Mouse (Mus musculus): Measurements from ENCODE around the gene Gosr2. TPM values are rescaled to one million over a fixed set of nuclear protein-coding genes. Genes with fewer than 3 reads are reported as not detected.
A peak's percentile ranks its signal among the peaks of the same experiment; 100 is the strongest.

Gosr2 gene
- 10 to 100 TPM; 39.2 to 39.3 TPM for total RNA-seq (2021)

DNA sequence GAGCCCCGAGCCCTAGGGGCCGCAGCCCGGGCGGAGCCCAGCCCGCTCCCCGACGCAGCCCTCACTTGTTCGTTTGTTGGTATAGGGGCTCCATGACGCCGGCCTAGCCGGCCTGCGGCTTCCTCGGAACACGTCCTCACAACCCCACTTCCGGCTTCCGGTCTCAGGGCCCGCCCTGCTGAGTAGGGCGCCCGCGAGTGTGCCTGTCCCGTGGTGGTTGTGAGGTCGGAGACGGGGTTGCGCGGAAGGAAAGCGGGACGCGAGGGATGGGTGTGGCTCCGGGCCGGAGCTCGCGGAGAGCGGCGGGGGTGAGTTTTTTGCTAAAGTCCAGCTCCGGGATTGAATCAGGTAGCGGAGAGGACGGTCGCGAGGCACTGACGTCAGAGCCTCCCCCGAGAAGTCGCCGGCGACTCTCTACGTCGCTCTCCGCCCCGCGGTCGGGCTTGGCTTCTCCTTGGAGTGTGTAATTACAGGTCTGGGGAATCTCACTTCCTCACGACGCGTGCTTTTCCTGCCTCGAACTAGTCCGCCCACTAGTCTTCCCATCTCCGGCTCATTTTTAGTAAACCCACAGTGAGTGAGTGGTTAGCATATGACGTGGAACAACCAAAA is at the start of gene Gosr2:
Gene Gosr2 (minus strand): TSS at position 334 of the 612 bp plus-strand sequence.
- DNase-seq (ENCODE audit: low spot score) = peak; percentile 85
- intact Hi-C loops (cut with DNase I) = loop anchor here (5.0 kb wide), 1 partner anchor 60 kb away; no protein-coding TSS in a partner anchor

- no peak for DNase-seq (ENCODE audit: low spot score)
- intact Hi-C loops (cut with DNase I) = no loop called here
Measured at GRCm38 (mm10) chr11:103735046-103735781, 37.5 kb upstream of the Gosr2 start.

DNA sequence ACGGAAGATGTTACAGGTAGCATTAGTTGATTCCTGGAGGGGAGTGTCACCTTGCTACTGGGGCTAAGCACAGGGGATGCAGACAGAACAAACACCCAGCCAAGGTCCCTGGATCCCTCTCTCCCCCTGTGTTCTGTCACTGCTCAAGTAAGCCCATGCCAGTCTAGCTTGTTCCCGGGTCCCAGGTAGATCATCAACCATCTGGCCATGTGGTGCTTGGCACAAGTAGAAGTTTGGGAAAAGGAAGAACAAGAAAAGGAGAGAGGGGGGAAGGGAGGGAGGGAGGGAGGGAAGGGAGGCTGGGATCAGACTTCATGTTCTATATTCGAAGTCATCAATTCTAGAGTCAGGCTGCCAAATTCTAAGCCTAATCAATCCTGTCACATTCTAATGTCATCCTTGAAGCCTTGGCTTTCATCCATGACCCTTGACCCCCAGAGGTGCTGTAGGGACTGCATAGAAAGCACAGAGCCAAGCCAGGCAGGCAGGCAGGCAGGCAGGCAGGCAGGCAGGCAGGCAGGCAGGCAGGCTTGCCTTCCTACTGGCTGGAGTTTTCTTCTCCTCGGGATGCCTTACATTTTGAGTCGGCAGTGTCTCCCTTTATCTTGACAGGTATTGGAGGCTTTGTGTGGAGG is 36.8 kb upstream of the Gosr2 start:
- intact Hi-C loops (cut with DNase I) = no loop called here

GRCm38 (mm10) chr11:103733961-103734360 is 36.3 kb upstream of the Gosr2 start:
- no peak for DNase-seq (ENCODE audit: low spot score)
- intact Hi-C loops (cut with DNase I) = no loop called here

More for the DNA sequence above, 36.8 kb upstream of the Gosr2 start:
- no peak for DNase-seq (ENCODE audit: low spot score)

- intact Hi-C loops (cut with DNase I) = no loop called here
- DNase-seq (ENCODE audit: low spot score) = no peak
Measured at GRCm38 (mm10) chr11:103733069-103733468, 35.4 kb upstream of the Gosr2 start.

DNA sequence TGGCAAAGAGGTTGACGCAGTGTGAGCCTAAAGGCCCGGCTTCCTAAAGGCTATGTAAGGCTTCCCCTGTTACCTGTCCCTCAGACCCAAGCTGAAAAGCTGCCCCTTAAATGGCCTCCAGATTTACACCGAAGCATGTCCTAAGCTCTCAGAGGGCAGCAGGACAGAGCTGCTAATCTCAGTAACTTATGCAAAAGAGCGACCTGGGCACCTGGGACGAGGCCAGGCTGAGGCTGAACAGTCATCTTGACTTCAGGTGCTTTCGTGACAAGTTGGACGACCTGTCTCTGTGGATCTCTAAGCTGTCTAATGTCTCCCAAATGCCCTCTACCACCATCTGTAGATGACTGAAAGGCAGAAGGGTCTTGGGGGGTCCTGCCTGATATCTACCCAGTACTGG is 34.6 kb upstream of the Gosr2 start:
- intact Hi-C loops (cut with DNase I) = no loop called here
- no peak for DNase-seq (ENCODE audit: low spot score)

DNA sequence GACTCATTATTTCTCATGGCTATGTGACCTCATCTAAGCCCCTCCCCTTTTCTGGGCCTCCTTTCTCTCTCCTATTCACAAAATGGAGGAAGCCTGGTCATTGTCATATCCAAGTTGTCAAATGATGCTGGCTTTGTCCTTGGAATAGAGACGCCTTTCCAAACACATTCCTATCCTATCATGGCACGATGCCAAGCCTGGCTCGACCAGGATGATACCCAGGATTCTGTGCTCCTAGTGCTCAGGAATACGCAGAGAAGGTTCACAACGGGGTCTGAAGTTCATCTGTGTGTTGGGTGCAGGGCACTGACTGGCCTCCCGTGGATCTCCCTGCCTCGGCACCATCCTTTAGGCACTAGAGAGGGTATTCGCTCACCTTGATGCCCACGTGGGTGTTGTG is 33.9 kb upstream of the Gosr2 start:
- no peak for DNase-seq (ENCODE audit: low spot score)
- intact Hi-C loops (cut with DNase I) = no loop called here

DNA sequence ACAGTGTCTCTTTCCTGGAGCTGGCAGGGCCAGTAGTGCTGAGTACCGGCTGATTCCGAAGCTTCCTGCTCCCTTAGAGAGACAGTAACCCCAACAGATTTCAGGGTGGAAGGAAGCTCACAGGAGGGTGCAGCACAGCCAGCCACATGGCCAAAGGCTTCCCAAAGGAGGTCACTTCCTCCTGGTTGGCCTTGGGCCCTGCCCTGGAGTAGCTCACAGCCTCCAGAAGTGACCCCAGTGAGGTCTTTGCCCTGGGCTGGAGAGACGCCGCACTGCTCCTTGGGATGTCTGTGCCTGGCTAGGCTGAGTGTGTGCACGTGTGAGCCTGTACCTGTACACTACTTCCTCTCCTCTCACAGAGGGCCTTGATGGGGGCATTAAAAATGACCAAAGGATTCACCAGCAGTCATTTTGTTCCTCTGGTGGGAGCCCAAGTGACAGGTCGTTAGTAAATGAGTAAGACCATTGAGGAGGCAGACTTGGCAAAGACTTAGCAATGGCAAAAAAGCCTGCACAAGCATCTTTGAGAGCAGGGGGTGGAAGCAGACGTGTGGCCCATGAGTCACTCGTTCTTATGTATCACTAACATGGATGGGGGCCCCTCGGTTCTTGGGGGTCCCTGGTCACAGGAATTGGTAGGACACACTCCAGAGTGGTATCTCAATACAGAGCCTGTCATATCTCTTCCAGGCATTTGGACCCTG is 31.7 kb upstream of the Gosr2 start:
- DNase-seq (ENCODE audit: low spot score) = no peak
- intact Hi-C loops (cut with DNase I) = no loop called here

DNA sequence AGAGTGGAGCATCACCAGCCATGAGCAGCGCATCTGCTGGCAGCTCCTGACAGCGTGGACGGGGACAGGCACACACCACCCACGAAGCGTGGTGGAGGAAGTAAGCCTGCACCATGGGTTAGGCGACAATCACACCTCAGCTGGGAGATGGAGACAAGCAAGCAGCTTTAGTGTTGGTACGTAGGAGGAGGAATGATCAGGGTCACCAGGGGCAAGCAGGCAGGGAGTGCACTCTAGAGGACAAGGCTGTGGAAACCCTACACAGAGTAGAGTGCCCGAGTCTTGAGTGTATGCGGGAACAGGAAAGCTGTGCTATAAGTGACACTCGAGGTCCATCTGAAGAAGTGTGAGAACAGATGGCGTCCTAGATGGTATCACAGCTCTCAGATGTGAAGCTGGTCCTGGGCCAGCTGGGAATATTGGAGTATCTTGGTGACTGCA is 26.7 kb upstream of the Gosr2 start:
- intact Hi-C loops (cut with DNase I) = loop anchor here (5.0 kb wide), 1 partner anchor 47 kb away; no protein-coding TSS in a partner anchor

GRCm38 (mm10) chr11:103722040-103722481 is 24.4 kb upstream of the Gosr2 start:
- DNase-seq (ENCODE audit: low spot score) = no peak
- intact Hi-C loops (cut with DNase I) = loop anchor here (5.0 kb wide), 1 partner anchor 45 kb away; no protein-coding TSS in a partner anchor

More for the DNA sequence above, 26.7 kb upstream of the Gosr2 start:
- no peak for DNase-seq (ENCODE audit: low spot score)

DNA sequence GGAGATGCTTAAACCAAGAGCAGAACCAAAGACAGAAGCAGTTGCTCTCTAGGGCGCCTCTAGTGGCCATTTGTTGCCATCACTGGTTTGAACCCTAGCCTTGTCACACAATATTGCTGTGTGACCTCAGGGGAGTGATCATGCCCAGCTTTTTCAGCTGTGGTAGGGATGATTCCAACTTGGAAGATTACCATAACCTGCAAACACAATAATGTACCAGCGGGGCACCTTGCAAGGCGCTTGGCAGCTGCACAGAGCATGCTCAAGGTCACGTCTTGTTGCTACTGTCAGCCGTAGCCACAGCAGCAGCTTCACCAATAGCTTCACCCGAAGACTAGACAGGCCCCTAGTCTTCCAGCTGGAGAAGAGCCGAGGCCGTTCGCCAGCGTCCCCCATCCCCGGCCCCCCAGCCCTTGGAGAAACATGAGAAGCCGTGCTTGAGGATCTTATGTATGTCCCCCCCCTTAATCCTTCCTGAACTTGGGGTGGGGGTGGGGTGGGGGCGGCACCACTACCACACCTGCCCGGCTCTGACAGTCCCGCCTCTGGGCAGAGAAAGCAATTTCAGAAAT is 23.9 kb upstream of the Gosr2 start:
- intact Hi-C loops (cut with DNase I) = loop anchor here (5.0 kb wide), 1 partner anchor 44 kb away; no protein-coding TSS in a partner anchor
- no peak for DNase-seq (ENCODE audit: low spot score)

- no peak for DNase-seq (ENCODE audit: low spot score)
- intact Hi-C loops (cut with DNase I) = no loop called here
Measured at GRCm38 (mm10) chr11:103719436-103719835, 21.7 kb upstream of the Gosr2 start.

GRCm38 (mm10) chr11:103716971-103717370 is 19.3 kb upstream of the Gosr2 start:
- intact Hi-C loops (cut with DNase I) = no loop called here
- DNase-seq (ENCODE audit: low spot score) = no peak

DNA sequence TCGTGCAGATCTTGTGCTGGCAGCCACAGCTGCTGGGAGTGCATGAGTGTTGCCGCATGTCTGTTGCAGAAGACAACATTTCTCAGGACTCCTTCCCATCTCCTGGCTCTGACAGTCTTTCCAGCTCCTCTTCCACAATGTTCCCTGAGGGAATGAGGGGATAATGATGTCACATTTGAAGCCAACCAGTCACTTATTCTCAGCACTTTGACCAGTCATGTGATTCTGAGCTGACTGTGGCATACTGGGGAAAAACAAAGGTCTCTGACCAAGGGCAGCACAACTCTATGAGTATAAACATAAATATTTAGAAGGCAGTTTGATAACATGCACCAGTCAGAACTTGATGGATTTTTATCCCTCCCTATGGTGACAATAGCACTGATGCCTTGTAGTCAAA is 16.4 kb upstream of the Gosr2 start:
- DNase-seq (ENCODE audit: low spot score) = no peak
- intact Hi-C loops (cut with DNase I) = no loop called here

DNA sequence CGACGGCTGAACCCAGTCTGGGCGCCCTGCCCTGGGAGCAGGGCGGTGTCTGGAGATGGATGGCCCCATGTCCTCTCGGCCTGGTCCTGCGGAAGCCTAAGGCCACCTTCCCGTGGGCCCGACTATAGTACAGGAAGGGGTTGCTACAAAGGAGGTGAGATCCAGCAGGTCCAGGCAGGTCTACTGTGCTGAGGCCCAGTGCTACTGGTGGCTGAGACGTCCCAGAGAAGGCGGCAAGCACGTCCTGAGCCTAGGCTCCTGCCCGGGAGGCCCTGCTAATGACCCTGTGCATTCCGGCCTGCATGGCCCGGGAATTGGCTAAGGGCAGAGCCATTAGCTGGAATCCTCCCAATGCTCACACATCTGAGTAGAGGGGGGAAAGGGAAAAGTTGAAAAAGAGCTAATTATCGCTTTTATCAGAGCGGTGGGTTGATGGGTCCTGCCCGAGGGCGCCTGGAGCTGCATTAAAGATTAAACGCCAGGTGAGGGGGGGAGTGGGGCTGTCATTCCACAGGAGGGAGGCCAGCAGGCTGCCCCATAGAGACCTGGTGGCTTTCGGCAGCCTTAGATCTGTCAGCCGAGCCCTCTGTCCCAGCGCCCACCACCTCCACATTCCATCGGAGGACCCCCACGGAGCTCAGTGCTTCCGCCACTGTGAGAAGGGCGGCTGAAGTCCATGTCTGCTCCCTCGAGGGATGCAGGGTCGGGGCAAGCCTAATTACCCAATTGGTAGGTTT is 14.3 kb upstream of the Gosr2 start:
- DNase-seq (ENCODE audit: low spot score) = no peak

GRCm38 (mm10) chr11:103709982-103710381 is 12.3 kb upstream of the Gosr2 start:
- intact Hi-C loops (cut with DNase I) = no loop called here
- no peak for DNase-seq (ENCODE audit: low spot score)

More for the DNA sequence above, 14.3 kb upstream of the Gosr2 start:
- intact Hi-C loops (cut with DNase I) = no loop called here

- intact Hi-C loops (cut with DNase I) = no loop called here
Measured at GRCm38 (mm10) chr11:103707005-103707404, 9.3 kb upstream of the Gosr2 start.

GRCm38 (mm10) chr11:103698226-103698625 is 528 bp upstream of the Gosr2 start:
- DNase-seq (ENCODE audit: low spot score) = no peak
- intact Hi-C loops (cut with DNase I) = loop anchor here (5.0 kb wide), 1 partner anchor 59 kb away; no protein-coding TSS in a partner anchor

More at GRCm38 (mm10) chr11:103707005-103707404, 9.3 kb upstream of the Gosr2 start:
- peak; percentile 67 for DNase-seq (ENCODE audit: low spot score)
